Mouse (Mus musculus) liver, embryonic 14.5 days (tissue): Measurements from ENCODE around the gene Nhlrc1.

ENCODE experiments used
- CTCF ChIP-seq: IDR thresholded peaks from 2 replicates; pipeline ENCODE4 v1.5.1; 2016; ENCODE audit warnings: antibody characterized with exemption, low read depth, control low read depth
- EP300 ChIP-seq: IDR thresholded peaks from 2 replicates; pipeline ENCODE4 v1.6.1; 2016; ENCODE audit warnings: antibody characterized with exemption, low read depth

DNA sequence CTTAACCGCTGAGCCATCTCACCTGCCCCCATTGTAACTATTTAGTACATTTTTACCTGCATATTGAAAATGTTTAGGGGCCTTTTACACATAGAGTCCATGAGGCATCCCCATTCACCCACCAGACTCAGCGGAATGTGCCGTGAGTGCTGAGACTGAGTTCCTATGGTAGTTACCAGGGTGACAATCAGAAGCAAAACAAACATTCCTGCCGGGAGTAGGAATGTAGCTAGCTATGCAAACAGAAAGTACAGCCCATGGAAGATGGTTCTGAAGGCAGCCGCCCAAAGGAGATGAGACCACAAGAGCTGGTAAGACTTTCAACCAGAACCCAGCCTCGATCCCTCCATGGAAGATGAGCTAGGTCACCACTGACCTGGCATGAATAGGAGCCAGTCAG is 28.4 kb downstream of the Nhlrc1 start:
- TF ChIP-seq CTCF (no peak), EP300 (no peak)
